Mouse (Mus musculus) liver, embryonic 15.5 days (tissue): ENCODE data around the gene Uqcr11. TPM values are rescaled to one million over a fixed set of nuclear protein-coding genes. Genes with fewer than 3 reads are reported as not detected.

Experiments
- ATAC-seq: fragments of 200-750 bp; cut with Nextera tagmentation; 2 replicates; pipeline ENCODE4 v1.8.0; 2017; ENCODE audit warnings: moderate number of reproducible peaks, mild to moderate bottlenecking, moderate library complexity; ENCODE audit not compliant: insufficient read depth
- H3K27ac ChIP-seq: fragments of 300-500 bp; sonication (generic); replicated peaks from 2 replicates; pipeline ENCODE4 v1.5.1; 2015; ENCODE audit warnings: mild to moderate bottlenecking, inconsistent platforms
- H3K27me3 ChIP-seq: fragments of 300-500 bp; sonication (generic); 2 replicates; pipeline ENCODE4 v1.6.1; 2015; ENCODE audit warnings: mild to moderate bottlenecking, inconsistent platforms
- H3K36me3 ChIP-seq: fragments of 300-500 bp; sonication (generic); replicated peaks from 2 replicates; pipeline ENCODE4 v1.6.1; 2015; ENCODE audit warnings: moderate library complexity, mild to moderate bottlenecking, inconsistent platforms
- H3K4me1 ChIP-seq: fragments of 300-500 bp; sonication (generic); replicated peaks from 2 replicates; pipeline ENCODE4 v1.6.1; 2015; ENCODE audit warnings: inconsistent platforms
- H3K4me2 ChIP-seq: fragments of 300-500 bp; sonication (generic); 2 replicates; pipeline ENCODE4 v1.6.1; 2015; ENCODE audit warnings: moderate library complexity, mild to moderate bottlenecking, inconsistent platforms
- H3K4me3 ChIP-seq: fragments of 300-500 bp; sonication (generic); replicated peaks from 2 replicates; pipeline ENCODE4 v1.5.1; 2015; ENCODE audit warnings: mild to moderate bottlenecking, inconsistent platforms
- H3K9ac ChIP-seq: fragments of 300-500 bp; sonication (generic); 2 replicates; pipeline ENCODE4 v1.6.1; 2015; ENCODE audit warnings: moderate library complexity, mild to moderate bottlenecking, inconsistent platforms
- H3K9me3 ChIP-seq: fragments of 300-500 bp; sonication (generic); replicated peaks from 2 replicates; pipeline ENCODE4 v1.6.1; 2016; ENCODE audit warnings: inconsistent platforms
- WGBS: fragments of 180-500 bp; shearing (Covaris S2); methylation state at CpG from one replicate; pipeline ENCODE4 v1.1.7; 2015; ENCODE audit warnings: mixed read lengths; ENCODE audit not compliant: insufficient replicate concordance; 5-methylcytosine and 5-hydroxymethylcytosine counted together
- polyA plus RNA-seq: library from polyadenylated mRNA; unstranded; fragments of >200 nt; fragmentation: Nextera tagmentation; extraction: Ambion mirVana; gene quantifications from 2 replicates; pipeline ENCODE4 v1.2.1, GENCODE M21; 2015

Uqcr11 gene
- polyA plus RNA-seq, 1 experiment from 2014 or later, result 526 TPM

DNA sequence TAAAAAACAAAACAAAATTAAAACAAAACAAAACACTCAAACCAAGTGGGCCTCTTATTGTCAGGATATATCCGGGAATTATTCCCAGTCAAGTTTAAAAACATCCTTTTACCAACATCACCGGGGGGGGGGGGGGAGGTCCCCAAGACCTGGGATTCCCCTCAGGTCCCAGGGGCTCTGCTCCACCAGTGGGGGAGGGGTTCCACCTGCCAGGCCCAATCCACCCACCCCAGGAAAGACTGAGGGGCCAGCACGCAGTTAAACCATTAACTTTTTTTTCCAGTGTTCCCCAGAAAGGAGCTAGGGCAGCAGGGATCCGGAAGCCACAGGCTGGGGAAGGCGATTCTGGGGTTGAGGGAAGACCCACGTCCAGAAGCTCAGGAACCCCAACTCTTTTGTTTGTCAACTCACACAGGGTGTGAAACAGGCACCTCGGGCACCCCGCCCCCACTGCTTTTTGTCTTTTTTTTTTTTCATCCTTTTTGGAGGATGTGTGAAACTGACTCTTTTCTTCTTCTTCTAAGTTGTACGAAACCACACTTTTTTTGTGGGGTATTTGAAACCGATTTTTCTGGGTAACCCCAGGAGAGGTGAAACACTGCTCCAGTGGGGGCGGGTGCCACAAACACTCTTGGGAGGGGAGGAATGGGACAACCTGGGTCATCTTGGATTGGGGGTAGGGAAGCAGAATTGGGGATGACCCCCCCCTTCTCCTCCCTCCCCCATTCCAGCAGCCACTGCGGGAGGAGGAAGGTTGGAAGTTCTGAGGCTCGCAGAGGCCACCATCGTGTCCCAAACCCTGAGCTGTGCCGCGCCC, 25.1 kb upstream of the Uqcr11 start:
- Histone ChIP-seq H3K9ac (peak overlapping the region; percentile 100), H3K4me2 (peak overlapping the region; percentile 84), H3K4me3 (peak overlapping the region; percentile 100), H3K36me3 (peaks cover 45% of the 10 kb centered on the region), H3K27me3 (no peaks in the 10 kb centered on the region), H3K27ac (peak overlapping the region; percentile 98), H3K4me1 (peaks cover 63% of the 10 kb centered on the region), H3K9me3 (no peaks in the 10 kb centered on the region)
- WGBS, result 24% methylated on average over 16 of the region's 16 CpGs
- no peak for ATAC-seq

DNA sequence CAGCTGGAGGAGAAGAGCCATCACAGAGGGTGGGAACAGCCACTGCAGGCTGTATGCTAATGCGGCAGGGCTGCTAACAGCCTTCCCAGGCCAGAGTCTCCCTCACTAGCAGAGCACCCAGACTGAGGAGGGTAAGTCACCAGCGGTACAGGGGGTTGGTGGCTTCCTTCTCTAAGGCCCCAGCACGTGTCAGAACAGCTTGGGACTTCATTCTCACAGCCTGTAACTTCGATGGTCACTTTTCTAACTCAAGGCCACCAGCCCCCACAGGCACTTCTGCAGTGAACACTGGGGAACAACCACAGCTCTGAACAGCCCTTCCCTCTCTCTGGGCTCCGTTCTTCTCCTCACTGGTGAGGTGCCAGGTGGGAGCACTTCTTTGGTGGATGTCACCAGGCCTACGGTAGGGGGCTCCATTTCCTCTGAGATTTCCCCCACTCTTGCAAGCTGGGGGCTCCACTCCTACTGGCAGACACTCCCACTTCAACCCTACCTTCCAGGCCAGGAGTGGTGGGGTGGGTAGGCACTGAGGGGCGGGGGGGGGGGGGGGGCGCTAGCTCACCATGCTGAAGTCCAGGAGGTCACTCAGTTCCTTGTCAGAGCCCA, 23.8 kb upstream of the Uqcr11 start:
- peaks cover 58% of the 10 kb centered on the region for H3K36me3 ChIP-seq
- H3K27ac ChIP-seq, result peak overlapping the region; percentile 98; the same call in 1 of the 2 replicates
- 65% methylated on average over 8 of the region's 8 CpGs for WGBS
- H3K4me3 ChIP-seq, result no peak overlapping the region
- peaks cover 50% of the 10 kb centered on the region for H3K4me1 ChIP-seq
- no peaks in the 10 kb centered on the region for H3K27me3 ChIP-seq
- peak overlapping the region; percentile 84; the same call in 1 of the 2 replicates for H3K4me2 ChIP-seq
- H3K9ac ChIP-seq, result no peak overlapping the region
- 0 out of 2 replicates have a peak, but pooled peaks cover 3% of the 10 kb centered on the region for H3K9me3 ChIP-seq
- no peak for ATAC-seq

DNA sequence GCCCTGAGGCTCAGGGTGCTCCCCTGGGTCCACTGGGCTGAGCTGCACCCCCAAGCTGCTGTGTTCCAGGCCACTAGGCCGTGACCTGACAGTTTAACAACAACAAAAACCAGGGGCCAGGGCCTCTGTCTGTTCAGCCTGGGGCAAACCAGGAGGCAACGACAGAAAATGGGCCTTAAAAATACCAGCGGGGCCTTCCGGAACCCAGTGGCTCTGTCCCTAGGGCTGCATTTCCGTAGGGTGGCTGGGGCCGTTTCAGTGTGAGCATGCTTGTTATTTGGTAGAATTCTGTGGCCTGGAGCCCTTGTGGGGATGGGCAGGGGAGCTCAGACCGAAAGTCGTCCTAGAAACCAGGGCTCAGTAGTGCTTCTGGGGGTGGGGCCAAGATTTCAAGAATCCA, 23.2 kb upstream of the Uqcr11 start:
- H3K4me2 ChIP-seq, result no peak overlapping the region
- no peak for ATAC-seq
- H3K27me3 ChIP-seq, result no peaks in the 10 kb centered on the region
- H3K27ac ChIP-seq, result 0 out of 2 replicates have a peak overlapping the region, but pooled peaks have one; percentile 98
- 0 out of 2 replicates have a peak, but pooled peaks cover 8% of the 10 kb centered on the region for H3K9me3 ChIP-seq
- WGBS, result 83% methylated on average over 8 of the region's 8 CpGs
- no peak overlapping the region for H3K4me3 ChIP-seq
- H3K4me1 ChIP-seq, result peaks cover 50% of the 10 kb centered on the region
- H3K36me3 ChIP-seq, result peaks cover 65% of the 10 kb centered on the region
- no peak overlapping the region for H3K9ac ChIP-seq

DNA sequence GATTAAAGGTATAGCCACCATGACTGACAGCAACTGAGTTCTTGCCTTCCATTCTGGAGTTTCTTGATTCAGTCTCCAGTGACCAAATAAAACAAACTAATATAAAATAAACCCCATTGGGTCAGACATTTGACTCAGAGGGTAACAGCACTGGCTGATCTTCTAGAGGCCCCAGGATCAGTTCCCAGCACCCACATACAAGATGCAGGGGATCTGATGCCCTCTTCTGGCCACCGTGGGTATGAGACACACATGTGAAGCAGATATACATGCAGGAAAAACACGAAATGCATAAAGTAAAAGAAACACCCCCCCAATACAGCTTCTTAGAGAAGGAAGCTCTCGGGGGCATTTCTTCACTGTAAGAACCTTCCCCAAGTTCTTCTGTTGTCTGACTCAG, 18.4 kb upstream of the Uqcr11 start:
- H3K4me1 ChIP-seq, result peaks cover 60% of the 10 kb centered on the region
- 92% methylated on average over 3 of the region's 3 CpGs for WGBS

DNA sequence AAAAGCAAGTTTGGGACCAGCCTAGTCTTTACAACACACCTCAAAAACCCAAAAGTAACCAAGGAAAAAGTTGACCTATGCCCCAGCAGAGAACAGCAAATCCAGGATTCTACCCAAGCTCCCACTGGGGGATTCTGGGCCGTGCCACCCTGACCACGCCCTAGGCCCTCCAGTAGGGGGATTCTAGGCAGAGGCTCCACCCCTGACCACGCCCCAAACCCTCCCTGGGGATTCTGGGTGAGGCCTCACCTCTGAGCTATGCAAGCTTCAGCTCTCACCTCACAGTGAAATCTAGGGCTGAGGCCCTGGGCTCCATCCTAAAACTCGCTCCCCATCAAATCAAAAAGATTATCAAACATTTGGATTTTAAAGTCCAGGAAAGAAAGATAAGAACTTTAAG, 16.9 kb upstream of the Uqcr11 start:
- H3K9me3 ChIP-seq, result 0 out of 2 replicates have a peak, but pooled peaks cover 8% of the 10 kb centered on the region
- 15% methylated on average over 4 of the region's 4 CpGs for WGBS
- peak; percentile 65 for ATAC-seq
- peaks cover 70% of the 10 kb centered on the region for H3K4me1 ChIP-seq
- H3K4me3 ChIP-seq, result peak overlapping the region; percentile 7; the same call in 1 of the 2 replicates
- H3K27me3 ChIP-seq, result no peaks in the 10 kb centered on the region
- peak overlapping the region; percentile 82 for H3K4me2 ChIP-seq
- H3K9ac ChIP-seq, result peak overlapping the region; percentile 34
- H3K27ac ChIP-seq, result peak overlapping the region; percentile 98
- peaks cover 88% of the 10 kb centered on the region for H3K36me3 ChIP-seq

More for the DNA sequence above, 18.4 kb upstream of the Uqcr11 start:
- Histone ChIP-seq H3K36me3 (peaks cover 88% of the 10 kb centered on the region), H3K9me3 (0 out of 2 replicates have a peak, but pooled peaks cover 8% of the 10 kb centered on the region), H3K4me3 (no peak overlapping the region), H3K27ac (peak overlapping the region; percentile 98), H3K9ac (no peak overlapping the region), H3K27me3 (no peaks in the 10 kb centered on the region), H3K4me2 (no peak overlapping the region)
- ATAC-seq, result no peak

DNA sequence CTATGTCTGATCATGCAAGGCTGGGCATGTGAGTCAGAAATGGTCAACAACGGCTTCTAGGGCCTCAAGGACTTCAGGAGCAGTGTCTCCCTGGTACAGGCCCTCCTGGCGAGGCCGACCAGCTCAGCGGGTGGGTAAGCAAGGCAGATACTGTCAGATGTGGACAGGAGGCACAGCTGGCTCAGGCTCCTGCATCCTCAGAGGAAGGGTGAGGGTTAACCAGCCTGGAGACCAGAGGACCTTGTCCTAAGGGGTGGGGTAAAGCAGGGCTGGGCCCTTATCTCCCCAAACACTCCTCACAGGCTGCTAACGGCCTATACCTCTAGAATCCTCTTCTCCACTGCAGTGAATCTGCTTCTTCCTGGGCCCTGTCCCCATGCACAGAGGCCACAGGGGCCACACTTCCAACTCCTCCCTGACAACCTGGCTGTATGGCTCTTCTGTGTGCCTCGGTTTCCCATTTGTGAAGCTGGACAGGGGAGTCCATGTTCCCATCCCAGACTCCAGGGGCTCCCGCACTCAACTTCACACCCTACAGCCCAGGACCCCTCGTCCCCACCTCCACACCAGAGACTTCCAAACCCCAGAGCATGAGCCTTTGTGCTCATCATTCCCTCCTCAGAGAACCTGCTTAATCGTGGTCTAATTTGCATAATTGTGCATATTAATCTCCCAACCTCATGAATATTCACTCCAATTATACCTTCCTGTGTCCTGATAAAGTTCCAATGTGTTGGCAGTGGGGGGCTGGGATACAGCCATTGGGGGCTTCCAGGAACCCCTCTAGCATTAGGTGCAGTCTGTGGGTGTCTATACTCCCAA, 15.2 kb upstream of the Uqcr11 start:
- peak overlapping the region; percentile 52 for H3K4me3 ChIP-seq
- H3K36me3 ChIP-seq, result peaks cover 88% of the 10 kb centered on the region
- peak overlapping the region; percentile 67 for H3K9ac ChIP-seq
- H3K27me3 ChIP-seq, result no peaks in the 10 kb centered on the region
- peak overlapping the region; percentile 82 for H3K4me2 ChIP-seq
- 18% methylated on average over 9 of the region's 9 CpGs for WGBS
- H3K4me1 ChIP-seq, result peaks cover 79% of the 10 kb centered on the region
- ATAC-seq, result peak; percentile 94
- 0 out of 2 replicates have a peak, but pooled peaks cover 8% of the 10 kb centered on the region for H3K9me3 ChIP-seq
- H3K27ac ChIP-seq, result peak overlapping the region; percentile 98

DNA sequence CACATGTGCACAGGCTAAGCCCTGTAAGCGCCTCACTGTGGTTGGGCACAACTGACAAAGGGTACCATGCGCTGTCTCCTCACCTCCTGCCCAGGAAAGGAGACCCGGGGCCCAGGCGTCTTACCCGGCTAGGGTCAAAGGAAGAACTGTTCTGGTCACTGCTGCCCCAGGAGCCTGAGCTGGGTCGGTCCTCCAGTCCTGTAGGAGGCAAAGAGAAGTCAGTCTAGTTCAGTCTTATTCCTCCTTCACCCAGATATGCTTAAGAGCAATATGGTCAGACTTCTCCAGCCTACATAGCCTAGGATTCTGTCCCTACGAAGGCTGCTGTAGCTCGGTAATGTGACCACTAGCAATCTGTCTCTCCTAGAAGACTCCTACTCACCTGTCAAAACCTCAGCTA, 14.6 kb upstream of the Uqcr11 start:
- Histone ChIP-seq H3K9ac (peak overlapping the region; percentile 67), H3K4me3 (peak overlapping the region; percentile 52), H3K36me3 (peaks cover 88% of the 10 kb centered on the region), H3K9me3 (0 out of 2 replicates have a peak, but pooled peaks cover 6% of the 10 kb centered on the region), H3K27me3 (no peaks in the 10 kb centered on the region), H3K4me2 (peak overlapping the region; percentile 82), H3K4me1 (peaks cover 79% of the 10 kb centered on the region), H3K27ac (peak overlapping the region; percentile 98)
- ATAC-seq, result no peak; the same call in 1 of the 2 replicates
- WGBS, result 62% methylated on average over 8 of the region's 8 CpGs

DNA sequence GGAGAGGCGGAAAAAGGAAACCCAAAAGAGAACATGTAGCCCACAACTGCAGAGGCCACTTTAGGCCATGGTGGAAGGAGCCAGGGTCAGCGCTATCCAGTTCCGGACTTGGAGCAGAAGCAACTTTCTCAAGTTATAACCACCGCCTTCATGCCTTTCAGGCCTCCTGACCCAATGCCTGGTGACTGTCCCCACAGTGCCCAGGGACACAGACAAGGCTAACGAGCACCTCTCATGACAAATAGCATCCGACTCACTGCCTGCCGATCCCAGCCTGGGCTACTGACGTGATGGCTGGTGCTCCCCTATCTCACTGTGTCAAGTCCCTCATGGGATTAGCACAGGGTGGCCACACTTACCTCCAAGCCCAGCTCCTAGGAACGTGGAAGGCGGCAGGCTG, 14.1 kb upstream of the Uqcr11 start:
- Histone ChIP-seq H3K9me3 (0 out of 2 replicates have a peak, but pooled peaks cover 5% of the 10 kb centered on the region), H3K4me1 (peaks cover 79% of the 10 kb centered on the region), H3K27ac (peak overlapping the region; percentile 98), H3K27me3 (no peaks in the 10 kb centered on the region), H3K9ac (peak overlapping the region; percentile 67), H3K4me2 (peak overlapping the region; percentile 82), H3K4me3 (peak overlapping the region; percentile 52), H3K36me3 (peaks cover 88% of the 10 kb centered on the region)
- no peak for ATAC-seq
- 82% methylated on average over 10 of the region's 10 CpGs for WGBS

DNA sequence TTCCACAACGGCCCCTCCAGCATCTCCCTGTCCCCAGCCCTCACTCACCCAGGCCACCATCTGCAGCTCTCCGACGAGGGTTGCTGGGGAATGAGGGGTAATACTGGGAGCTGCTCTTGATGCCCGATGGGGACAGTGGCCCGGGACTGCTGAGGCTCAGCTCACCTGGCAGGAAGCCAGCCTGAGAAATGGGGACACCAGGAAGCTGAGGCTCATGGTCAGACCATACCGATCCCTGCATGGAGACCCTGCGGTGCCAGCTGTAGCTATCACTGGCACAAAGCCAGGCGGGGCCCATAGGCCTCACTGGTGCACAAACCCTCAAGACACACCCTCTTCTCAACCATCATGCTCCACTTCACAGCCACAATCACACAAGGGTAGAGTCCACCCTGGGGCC, 12.8 kb upstream of the Uqcr11 start:
- Histone ChIP-seq H3K4me2 (peak overlapping the region; percentile 82), H3K36me3 (peaks cover 88% of the 10 kb centered on the region), H3K4me1 (peaks cover 68% of the 10 kb centered on the region), H3K9ac (peak overlapping the region; percentile 67), H3K27me3 (no peaks in the 10 kb centered on the region), H3K9me3 (no peaks in the 10 kb centered on the region), H3K4me3 (peak overlapping the region; percentile 27), H3K27ac (peak overlapping the region; percentile 98)
- ATAC-seq, result no peak
- WGBS, result 67% methylated on average over 8 of the region's 8 CpGs

DNA sequence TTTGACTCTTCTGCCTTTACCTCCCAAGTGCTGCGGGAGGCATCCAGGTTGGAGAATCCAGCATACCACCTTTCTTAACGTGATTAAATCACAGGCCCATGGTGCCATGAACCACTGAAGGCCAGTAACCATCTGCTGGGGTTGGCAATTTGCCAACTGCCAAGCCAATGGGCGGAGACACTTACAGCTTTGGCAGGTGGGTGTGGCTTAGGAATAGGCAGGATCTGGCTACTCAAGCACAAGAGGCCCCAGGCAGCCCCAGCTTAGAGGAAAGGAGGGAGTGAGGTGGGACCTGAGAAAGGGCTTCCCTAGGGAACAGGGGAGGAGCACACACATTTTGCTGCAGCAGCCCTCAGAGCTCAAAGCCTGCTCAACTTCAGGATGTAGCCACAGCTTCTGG, 11.7 kb upstream of the Uqcr11 start:
- H3K27ac ChIP-seq, result peak overlapping the region; percentile 98
- no peaks in the 10 kb centered on the region for H3K9me3 ChIP-seq
- H3K4me2 ChIP-seq, result peak overlapping the region; percentile 82
- H3K4me1 ChIP-seq, result peaks cover 57% of the 10 kb centered on the region
- H3K4me3 ChIP-seq, result no peak overlapping the region
- H3K36me3 ChIP-seq, result peaks cover 90% of the 10 kb centered on the region
- WGBS, result 57% methylated on average over 3 of the region's 3 CpGs
- no peak for ATAC-seq
- H3K9ac ChIP-seq, result peak overlapping the region; percentile 67
- no peaks in the 10 kb centered on the region for H3K27me3 ChIP-seq
